Mouse (Mus musculus): ENCODE results near the gene Tcf21. TPM values are rescaled to one million over a fixed set of nuclear protein-coding genes. Genes with fewer than 3 reads are reported as not detected.

The Tcf21 gene
- polyA plus RNA-seq, 1 experiment = 11.2 TPM

DNA sequence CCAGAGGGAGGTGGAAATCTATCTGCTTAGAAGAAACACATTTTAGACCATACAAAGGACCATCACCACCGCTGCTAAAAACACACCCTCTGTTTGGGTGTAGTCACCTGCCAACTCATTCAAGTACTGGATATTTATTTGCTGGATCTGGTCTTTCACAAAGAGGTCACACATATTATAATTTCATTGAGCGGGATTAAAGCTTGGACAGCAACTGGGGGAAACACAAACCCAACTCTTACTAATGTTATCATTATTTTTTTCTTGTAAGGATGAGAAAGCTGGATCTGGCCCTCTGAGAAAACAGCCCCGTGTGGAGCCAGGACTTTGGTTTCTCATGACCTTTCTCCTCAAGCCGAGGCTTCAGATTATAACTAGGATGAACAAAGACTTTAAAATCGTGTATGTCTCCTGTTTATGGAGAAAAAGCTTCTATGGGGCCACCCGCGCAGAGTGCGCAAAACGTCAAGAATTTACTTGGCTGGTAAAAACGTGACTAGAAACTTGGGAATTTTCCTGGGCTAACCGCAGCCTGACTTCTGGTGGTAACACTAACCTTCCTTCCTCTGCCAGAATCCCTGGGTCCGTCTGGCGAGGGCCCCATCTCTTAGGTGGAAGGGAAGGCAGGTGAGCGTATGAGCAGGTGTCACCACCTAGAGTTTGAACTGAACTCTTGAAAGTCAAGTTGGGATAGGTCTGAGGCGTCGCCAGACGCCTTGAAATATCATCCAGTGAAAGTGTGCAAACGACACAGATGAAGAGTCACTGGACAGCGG, 4.3 kb downstream of the Tcf21 start:
- Histone ChIP-seq H3K36me3 (ENCODE audit: control insufficient read depth, insufficient read depth, low read length) (no peaks in the 10 kb centered on the region), H3K4me1 (ENCODE audit: control insufficient read depth, insufficient read depth, low read length) (peaks cover 7% of the 10 kb centered on the region; the same call in 1 of the 2 replicates), H3K4me3 (ENCODE audit: control insufficient read depth, low read depth, low read length) (peak overlapping the region; percentile 30; the same call in 1 of the 2 replicates), H3K27ac (ENCODE audit: control insufficient read depth, insufficient read depth, low read depth, low read length) (no peak overlapping the region; the same call in 1 of the 2 replicates), H3K27me3 (ENCODE audit: control insufficient read depth, insufficient read depth, low read length) (no peaks in the 10 kb centered on the region; the same call in none of the 2 replicates)
- TF ChIP-seq CTCF (IDR thresholded peaks at IDR 0.05; ENCODE audit: control insufficient read depth, insufficient read depth, insufficient replicate concordance, low read depth, low read length) = no peak
- no peak for TF ChIP-seq POLR2A (IDR thresholded peaks at IDR 0.05; ENCODE audit: control insufficient read depth, low read depth, low read length)

DNA sequence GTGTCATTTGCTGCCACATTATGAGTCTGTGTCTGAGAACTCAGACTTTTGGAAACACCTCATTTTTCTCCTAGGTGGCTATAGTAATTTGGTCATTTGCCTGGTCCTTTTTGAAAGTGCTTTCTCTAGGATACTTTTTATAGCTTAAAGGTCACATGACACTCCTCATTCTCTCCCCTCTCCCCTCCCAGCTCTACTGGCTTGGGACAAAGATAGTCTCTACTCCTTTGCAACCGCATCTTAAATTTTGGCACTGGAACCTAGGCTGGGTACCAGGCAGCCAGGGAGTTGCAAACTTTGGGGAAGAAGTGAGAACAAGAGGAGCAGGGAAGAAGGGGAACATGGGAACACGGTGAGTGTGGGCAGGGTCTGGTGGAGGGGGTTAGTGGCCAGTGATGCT, 5.2 kb downstream of the Tcf21 start:
- Histone ChIP-seq H3K36me3 (ENCODE audit: control insufficient read depth, insufficient read depth, low read length) (no peaks in the 10 kb centered on the region), H3K4me1 (ENCODE audit: control insufficient read depth, insufficient read depth, low read length) (peaks cover 7% of the 10 kb centered on the region; the same call in 1 of the 2 replicates), H3K27ac (ENCODE audit: control insufficient read depth, insufficient read depth, low read depth, low read length) (no peak overlapping the region), H3K27me3 (ENCODE audit: control insufficient read depth, insufficient read depth, low read length) (no peaks in the 10 kb centered on the region; the same call in none of the 2 replicates), H3K4me3 (ENCODE audit: control insufficient read depth, low read depth, low read length) (no peak overlapping the region)
- TF ChIP-seq CTCF (IDR thresholded peaks at IDR 0.05; ENCODE audit: control insufficient read depth, insufficient read depth, insufficient replicate concordance, low read depth, low read length) (no peak), POLR2A (IDR thresholded peaks at IDR 0.05; ENCODE audit: control insufficient read depth, low read depth, low read length) (no peak)

GRCm38 (mm10) chr10:22814294-22814693, 5.7 kb downstream of the Tcf21 start:
- no peaks in the 10 kb centered on the region for H3K36me3 ChIP-seq (ENCODE audit: control insufficient read depth, insufficient read depth, low read length)
- H3K4me3 ChIP-seq (ENCODE audit: control insufficient read depth, low read depth, low read length) = no peak overlapping the region
- no peaks in the 10 kb centered on the region; the same call in none of the 2 replicates for H3K27me3 ChIP-seq (ENCODE audit: control insufficient read depth, insufficient read depth, low read length)
- peaks cover 4% of the 10 kb centered on the region; the same call in 1 of the 2 replicates for H3K4me1 ChIP-seq (ENCODE audit: control insufficient read depth, insufficient read depth, low read length)
- TF ChIP-seq POLR2A (IDR thresholded peaks at IDR 0.05; ENCODE audit: control insufficient read depth, low read depth, low read length) (no peak), CTCF (IDR thresholded peaks at IDR 0.05; ENCODE audit: control insufficient read depth, insufficient read depth, insufficient replicate concordance, low read depth, low read length) (no peak)
- H3K27ac ChIP-seq (ENCODE audit: control insufficient read depth, insufficient read depth, low read depth, low read length) = no peak overlapping the region

GRCm38 (mm10) chr10:22813317-22813960, 6.5 kb downstream of the Tcf21 start:
- no peak overlapping the region for H3K4me3 ChIP-seq (ENCODE audit: control insufficient read depth, low read depth, low read length)
- no peak overlapping the region for H3K27ac ChIP-seq (ENCODE audit: control insufficient read depth, insufficient read depth, low read depth, low read length)
- peaks cover 2% of the 10 kb centered on the region; the same call in 1 of the 2 replicates for H3K4me1 ChIP-seq (ENCODE audit: control insufficient read depth, insufficient read depth, low read length)
- no peaks in the 10 kb centered on the region for H3K36me3 ChIP-seq (ENCODE audit: control insufficient read depth, insufficient read depth, low read length)
- H3K27me3 ChIP-seq (ENCODE audit: control insufficient read depth, insufficient read depth, low read length) = no peaks in the 10 kb centered on the region; the same call in none of the 2 replicates
- no peak for TF ChIP-seq POLR2A (IDR thresholded peaks at IDR 0.05; ENCODE audit: control insufficient read depth, low read depth, low read length)
- no peak for TF ChIP-seq CTCF (IDR thresholded peaks at IDR 0.05; ENCODE audit: control insufficient read depth, insufficient read depth, insufficient replicate concordance, low read depth, low read length)

DNA sequence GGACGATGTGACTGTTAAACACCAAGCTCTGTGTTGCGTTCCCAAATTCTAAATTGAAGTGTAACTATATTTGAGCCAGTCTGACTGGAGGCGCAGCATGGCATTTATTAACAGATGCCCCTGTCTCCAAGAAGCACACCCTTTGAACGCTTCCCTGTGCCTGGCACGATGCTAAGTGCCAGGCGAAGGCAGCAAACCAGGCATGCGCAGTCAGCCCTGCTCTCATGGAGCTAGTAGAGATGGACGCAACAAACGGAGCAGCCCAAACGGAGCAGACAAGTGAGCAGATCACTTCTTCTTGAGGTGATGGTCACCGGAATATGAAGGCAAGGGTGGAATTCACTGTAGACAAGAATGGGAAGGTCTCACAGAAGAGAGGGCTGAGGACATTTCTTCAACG, 8.1 kb downstream of the Tcf21 start:
- H3K4me3 ChIP-seq (ENCODE audit: control insufficient read depth, low read depth, low read length) = no peak overlapping the region
- TF ChIP-seq POLR2A (IDR thresholded peaks at IDR 0.05; ENCODE audit: control insufficient read depth, low read depth, low read length) (no peak), CTCF (IDR thresholded peaks at IDR 0.05; ENCODE audit: control insufficient read depth, insufficient read depth, insufficient replicate concordance, low read depth, low read length) (no peak)
- H3K27ac ChIP-seq (ENCODE audit: control insufficient read depth, insufficient read depth, low read depth, low read length) = no peak overlapping the region
- no peaks in the 10 kb centered on the region; the same call in none of the 2 replicates for H3K27me3 ChIP-seq (ENCODE audit: control insufficient read depth, insufficient read depth, low read length)
- H3K36me3 ChIP-seq (ENCODE audit: control insufficient read depth, insufficient read depth, low read length) = no peaks in the 10 kb centered on the region
- peaks cover 2% of the 10 kb centered on the region; the same call in 1 of the 2 replicates for H3K4me1 ChIP-seq (ENCODE audit: control insufficient read depth, insufficient read depth, low read length)

- no peaks in the 10 kb centered on the region for H3K36me3 ChIP-seq (ENCODE audit: control insufficient read depth, insufficient read depth, low read length)
- TF ChIP-seq CTCF (IDR thresholded peaks at IDR 0.05; ENCODE audit: control insufficient read depth, insufficient read depth, insufficient replicate concordance, low read depth, low read length) (no peak), POLR2A (IDR thresholded peaks at IDR 0.05; ENCODE audit: control insufficient read depth, low read depth, low read length) (no peak)
- no peak overlapping the region for H3K4me3 ChIP-seq (ENCODE audit: control insufficient read depth, low read depth, low read length)
- H3K27me3 ChIP-seq (ENCODE audit: control insufficient read depth, insufficient read depth, low read length) = no peaks in the 10 kb centered on the region
- H3K27ac ChIP-seq (ENCODE audit: control insufficient read depth, insufficient read depth, low read depth, low read length) = no peak overlapping the region
- no peaks in the 10 kb centered on the region for H3K4me1 ChIP-seq (ENCODE audit: control insufficient read depth, insufficient read depth, low read length)
These were observed 37.3 kb downstream of the Tcf21 start for GRCm38 (mm10) chr10:22782684-22783083.

- Histone ChIP-seq H3K36me3 (ENCODE audit: control insufficient read depth, insufficient read depth, low read length) (no peaks in the 10 kb centered on the region), H3K27me3 (ENCODE audit: control insufficient read depth, insufficient read depth, low read length) (no peaks in the 10 kb centered on the region), H3K4me1 (ENCODE audit: control insufficient read depth, insufficient read depth, low read length) (no peaks in the 10 kb centered on the region), H3K4me3 (ENCODE audit: control insufficient read depth, low read depth, low read length) (no peak overlapping the region), H3K27ac (ENCODE audit: control insufficient read depth, insufficient read depth, low read depth, low read length) (no peak overlapping the region)
- no peak for TF ChIP-seq POLR2A (IDR thresholded peaks at IDR 0.05; ENCODE audit: control insufficient read depth, low read depth, low read length)
- peak; percentile 36; the same call in 1 of the 2 replicates for TF ChIP-seq CTCF (IDR thresholded peaks at IDR 0.05; ENCODE audit: control insufficient read depth, insufficient read depth, insufficient replicate concordance, low read depth, low read length)
These were observed 38.5 kb downstream of the Tcf21 start for GRCm38 (mm10) chr10:22781466-22781865.
